Mouse (Mus musculus): ENCODE data around the gene Prkg1.

- no peak for TF ChIP-seq CTCF (IDR thresholded peaks at IDR 0.05; ENCODE audit: low read depth, low read length)
- no peak for TF ChIP-seq TAL1 (conservative IDR thresholded peaks at IDR 0.05; ENCODE audit: low read depth, low read length)
- TF ChIP-seq POLR2AphosphoS5 (IDR thresholded peaks at IDR 0.05; ENCODE audit: insufficient replicate concordance, low read depth, low read length), result no peak
- no peak for TF ChIP-seq GATA2 (IDR thresholded peaks at IDR 0.05; ENCODE audit: borderline replicate concordance, low read depth, low read length)
- TF ChIP-seq GATA1 (IDR thresholded peaks at IDR 0.05; ENCODE audit: borderline replicate concordance, low read length), result no peak
These were observed 427.0 kb downstream of the Prkg1 start for GRCm38 (mm10) chr19:31337863-31338217.
